Mouse (Mus musculus): ENCODE data around the gene Gng10.

GRCm38 (mm10) chr4:58992195-58992594 is 42.7 kb upstream of the Gng10 start:
- no peak for TF ChIP-seq POLR2A (IDR thresholded peaks at IDR 0.05; ENCODE audit: low read depth, low read length)
- no peak for TF ChIP-seq CTCF (IDR thresholded peaks at IDR 0.05; ENCODE audit: extremely low read depth, insufficient read length, insufficient replicate concordance, low read depth, low read length)

Data from small intestine, adult 2 months (tissue).